Mouse (Mus musculus) natural killer cell, adult 2 months (primary cell): Measurements from ENCODE around the gene Mettl2.
"Not testable (repeated sequence)": the region's sequence is repeated elsewhere in the genome, so short reads cannot be mapped to it uniquely, and the experiment has no call there.

Experiments used
- DNase-seq, 2 experiments: peaks; one replicate each; pipeline ENCODE4 v3.0.0; 2022; ENCODE audit warnings: low spot score in 2 of 2

Mettl2 gene

DNA sequence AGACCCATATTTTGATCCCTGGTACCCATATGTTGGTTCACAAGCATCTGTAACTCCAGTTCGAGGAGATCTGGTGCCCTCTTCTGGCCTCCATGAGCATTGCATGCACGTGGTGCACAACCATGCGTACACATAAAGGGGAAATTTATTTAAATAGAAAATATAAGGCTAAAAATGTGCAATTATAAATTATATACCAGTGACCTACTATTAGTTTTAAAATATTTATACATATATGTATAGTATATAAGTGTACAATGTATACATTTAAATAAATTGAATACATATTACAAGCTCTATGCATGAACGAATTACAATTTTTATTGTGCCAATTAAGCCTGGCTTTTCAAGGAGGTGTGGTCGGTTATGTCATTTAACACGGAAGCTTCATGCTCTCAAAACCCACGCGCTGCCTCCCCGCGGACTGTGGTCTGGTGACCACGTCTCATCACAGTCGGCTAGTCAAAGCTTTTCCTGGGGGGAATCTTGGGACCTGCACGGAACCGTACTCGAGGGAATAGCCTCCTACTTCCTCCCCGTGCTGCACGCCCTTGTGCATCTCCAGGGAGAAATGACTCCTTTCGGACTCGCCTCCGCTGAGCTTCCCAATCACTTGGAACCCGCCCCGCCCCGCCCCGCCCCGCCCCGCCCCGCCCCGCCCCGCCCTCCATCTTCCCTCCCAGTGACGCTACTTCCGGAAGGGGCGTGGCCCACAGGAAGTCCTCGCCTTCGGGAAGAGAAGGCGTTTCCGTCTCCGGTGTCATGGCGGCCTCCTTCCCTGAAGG is at the start of gene Mettl2:
TSS of gene Mettl2 (plus strand) at position 691 of the 785 bp plus-strand sequence.
- DNase-seq, result peak; percentile 71 to 75

- DNase-seq, result not testable (repeated sequence)
Measured at GRCm38 (mm10) chr11:105112448-105112847, 13.8 kb upstream of the Mettl2 start.

- DNase-seq, result no peak
Measured at GRCm38 (mm10) chr11:105117814-105118213, 8.4 kb upstream of the Mettl2 start.

DNA sequence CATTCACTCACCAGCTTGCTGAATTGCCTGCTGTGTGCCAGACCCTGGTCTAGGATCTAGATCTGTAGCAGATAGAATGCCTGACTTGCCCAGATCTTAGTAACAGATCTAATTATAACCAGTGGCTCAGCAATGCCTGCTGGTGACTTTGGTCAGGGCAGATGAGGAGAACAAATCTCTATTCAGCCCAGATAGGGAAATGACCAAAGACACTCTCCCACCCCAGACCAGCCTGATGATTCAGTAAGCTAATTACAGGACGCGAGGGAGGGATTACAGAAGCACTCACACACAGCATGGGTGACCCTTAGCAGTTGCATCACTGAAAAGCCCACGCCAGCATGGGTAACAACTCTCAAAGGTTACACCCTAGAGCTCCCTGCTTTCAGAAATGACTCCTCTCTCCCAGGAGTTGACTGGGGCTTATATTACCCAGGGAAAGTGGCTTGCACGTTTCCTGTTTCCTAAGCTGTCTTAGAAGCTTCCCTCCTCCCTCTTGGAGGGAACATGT is 5.6 kb upstream of the Mettl2 start:
- DNase-seq, result no peak

GRCm38 (mm10) chr11:105121792-105122191 is 4.4 kb upstream of the Mettl2 start:
- not testable (repeated sequence) for DNase-seq

DNA sequence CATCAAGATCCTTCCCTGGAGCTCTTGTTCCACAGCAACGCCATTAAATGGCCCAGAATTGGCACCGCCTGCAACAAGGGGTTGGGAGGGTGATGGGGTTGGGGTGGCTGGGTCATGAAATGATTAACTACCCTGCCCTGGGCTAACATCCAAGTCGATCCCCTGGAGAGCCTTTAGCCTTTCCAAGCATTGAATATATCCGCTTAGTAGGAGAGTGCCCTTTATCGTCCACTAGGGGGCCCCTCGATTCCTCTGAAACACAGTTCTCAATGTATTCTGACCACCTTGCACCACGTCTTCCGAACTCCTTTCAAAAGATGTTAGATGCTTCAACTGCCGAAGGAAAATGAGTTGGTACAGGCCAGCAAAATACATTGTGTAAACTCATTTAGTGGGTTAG is 2.2 kb upstream of the Mettl2 start:
- peak; percentile 26 to 43 for DNase-seq

DNA sequence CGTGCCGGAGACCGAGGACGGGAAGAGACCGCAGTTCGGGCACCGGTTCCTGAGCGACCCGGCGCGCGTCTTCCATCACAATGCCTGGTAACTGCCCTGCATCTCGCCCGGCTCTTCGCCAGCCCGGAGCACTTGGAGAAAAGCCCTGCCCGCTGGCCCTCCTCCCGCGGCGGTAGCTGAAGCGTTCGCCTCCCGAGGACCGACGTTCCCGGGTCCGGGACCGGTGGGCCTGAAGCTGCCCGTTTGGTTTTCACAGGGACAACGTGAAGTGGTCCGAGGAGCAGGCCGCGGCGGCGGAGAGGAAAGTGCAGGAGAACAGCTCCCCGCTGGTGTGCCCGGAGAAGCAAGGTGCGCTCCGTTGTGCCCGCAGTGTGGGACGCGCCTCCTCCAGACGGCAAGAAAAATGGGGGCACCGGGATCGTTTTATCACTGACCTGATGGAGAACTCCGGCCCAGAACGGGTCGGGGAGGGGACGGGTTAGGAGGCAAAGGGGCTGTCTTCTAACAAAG is 350 bp downstream of the Mettl2 start:
- DNase-seq, result no peak

DNA sequence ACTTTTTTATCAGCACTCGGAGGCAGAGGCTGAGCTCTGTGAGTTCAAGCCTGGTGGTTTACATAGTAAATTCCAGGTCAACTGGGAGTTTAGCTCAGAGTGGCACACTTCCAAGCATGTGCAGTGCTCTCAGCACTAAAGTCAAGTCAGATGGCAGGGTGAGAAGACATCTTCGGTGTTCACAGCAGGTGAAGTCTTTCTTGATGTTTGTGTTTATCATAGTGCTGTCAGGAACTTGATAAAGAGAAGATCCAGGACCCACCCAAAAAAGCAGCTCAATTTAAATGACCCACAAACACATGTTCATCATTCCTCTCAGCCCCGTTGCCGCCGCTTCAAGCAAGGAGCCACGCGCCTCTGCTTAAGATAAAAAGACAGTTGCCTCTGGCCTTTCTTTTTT is 9.5 kb downstream of the Mettl2 start:
- DNase-seq, result no peak

DNA sequence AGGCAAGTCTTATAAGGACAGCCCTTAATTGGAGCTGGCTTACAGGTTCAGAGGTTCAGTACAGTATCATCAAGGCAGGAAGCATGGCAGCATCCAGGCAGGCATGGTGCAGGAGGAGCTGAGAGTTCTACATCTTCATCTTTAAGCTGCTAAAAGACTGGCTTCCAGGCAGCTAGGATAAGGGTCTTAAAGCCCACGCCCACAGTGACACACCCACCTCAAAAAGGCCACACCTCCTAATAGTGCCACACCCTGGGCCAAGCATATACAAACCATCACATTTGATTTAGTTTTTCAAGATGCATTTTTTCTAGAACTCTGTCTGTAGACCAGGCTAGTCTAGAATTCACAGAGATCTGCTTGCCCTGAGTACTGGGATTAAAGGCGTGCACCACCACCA is 11.0 kb downstream of the Mettl2 start:
- not testable (repeated sequence) for DNase-seq

- DNase-seq, result not testable (repeated sequence)
Measured at GRCm38 (mm10) chr11:105140512-105140911, 14.3 kb downstream of the Mettl2 start.

DNA sequence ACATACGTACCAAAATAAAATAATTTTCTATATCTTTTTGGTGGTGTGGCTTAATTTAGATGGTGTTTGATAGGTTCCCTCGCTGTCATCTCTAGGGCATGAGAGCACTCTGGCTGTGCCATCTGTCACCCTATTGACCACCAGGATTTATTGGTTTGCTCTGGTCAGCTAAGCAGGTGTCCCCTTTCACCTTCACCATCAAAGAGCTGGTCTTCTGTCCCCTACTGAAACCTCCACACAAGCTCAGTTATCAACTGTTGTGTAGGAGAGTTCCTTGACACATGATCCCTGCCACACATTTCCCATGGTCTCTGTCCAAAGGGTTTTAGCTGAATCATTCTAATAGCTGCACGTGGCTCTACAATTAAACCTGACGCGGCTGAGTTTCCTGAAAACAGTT is 14.9 kb downstream of the Mettl2 start:
- no peak for DNase-seq

- no peak for DNase-seq
Measured at GRCm38 (mm10) chr11:105143564-105143963, 17.3 kb downstream of the Mettl2 start.

- no peak for DNase-seq
Measured at GRCm38 (mm10) chr11:105144084-105144483, 17.9 kb downstream of the Mettl2 start.

- DNase-seq, result no peak
Measured at GRCm38 (mm10) chr11:105144508-105145210, 18.4 kb downstream of the Mettl2 start.

GRCm38 (mm10) chr11:105145211-105145610 is 19.0 kb downstream of the Mettl2 start:
- no peak for DNase-seq

GRCm38 (mm10) chr11:105146593-105146992 is 20.4 kb downstream of the Mettl2 start, which contains the start of gene Gm10842:
TSS of gene Gm10842 (plus strand) at chr11:105146893.
- DNase-seq, result no peak

DNA sequence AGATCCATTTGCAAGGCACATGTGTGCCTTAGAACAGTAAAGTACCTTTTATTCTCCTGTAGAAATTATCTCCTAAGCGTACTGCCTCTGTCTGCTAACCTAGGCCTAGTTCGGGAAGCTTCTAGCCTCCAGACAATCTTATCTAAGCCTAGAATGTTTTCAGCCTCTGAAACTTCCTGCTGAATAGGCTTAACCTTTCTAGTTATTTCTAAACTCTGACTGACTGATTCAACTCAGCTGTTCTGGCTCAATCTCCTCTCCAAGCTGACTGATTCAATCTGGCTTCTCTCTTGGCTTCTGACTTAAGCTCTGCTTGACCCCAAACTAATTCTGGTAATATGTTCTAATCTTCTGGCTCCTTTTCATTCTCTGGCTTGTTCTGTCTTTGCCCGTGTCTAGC is 23.1 kb downstream of the Mettl2 start:
- no peak for DNase-seq

- DNase-seq, result no peak
Measured at GRCm38 (mm10) chr11:105149766-105150165, 23.5 kb downstream of the Mettl2 start.

- DNase-seq, result no peak
Measured at GRCm38 (mm10) chr11:105150691-105151090, 24.5 kb downstream of the Mettl2 start.

- DNase-seq, result no peak
Measured at GRCm38 (mm10) chr11:105151226-105152016, 25.2 kb downstream of the Mettl2 start.

GRCm38 (mm10) chr11:105152017-105152300 is 25.7 kb downstream of the Mettl2 start:
- DNase-seq, result no peak

DNA sequence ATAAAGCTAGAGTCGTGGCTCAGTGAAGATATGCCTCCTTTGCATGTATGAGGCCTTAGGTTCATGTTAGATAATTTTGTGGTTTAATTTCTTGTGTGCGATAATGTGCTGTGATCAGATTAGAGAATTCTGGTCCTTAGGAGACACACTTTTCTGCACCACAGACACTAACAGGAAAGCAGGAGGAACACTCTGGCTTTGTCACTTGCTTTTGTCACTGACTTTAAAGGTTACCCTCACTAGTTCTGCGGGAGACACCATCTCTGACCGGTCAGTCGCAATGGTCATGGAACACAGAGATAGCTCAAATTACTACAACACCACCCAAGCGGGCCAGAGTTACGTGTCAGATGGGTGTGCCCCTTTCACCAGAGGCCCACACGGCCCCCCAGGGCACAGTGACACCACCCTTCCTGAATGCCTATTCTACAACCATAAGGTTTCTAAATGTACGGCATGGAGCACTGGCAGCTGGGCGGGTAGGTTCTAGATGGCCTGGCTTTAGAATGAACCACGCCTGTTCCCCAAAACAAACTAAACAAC is 26.2 kb downstream of the Mettl2 start:
- no peak for DNase-seq
